Mouse (Mus musculus): Measurements from ENCODE around the gene Grik4. TPM values are rescaled to one million over a fixed set of nuclear protein-coding genes. Genes with fewer than 3 reads are reported as not detected.

Grik4 gene
- total and polyA plus RNA-seq, 2 experiments, result under 0.01 to 0.09 TPM

DNA sequence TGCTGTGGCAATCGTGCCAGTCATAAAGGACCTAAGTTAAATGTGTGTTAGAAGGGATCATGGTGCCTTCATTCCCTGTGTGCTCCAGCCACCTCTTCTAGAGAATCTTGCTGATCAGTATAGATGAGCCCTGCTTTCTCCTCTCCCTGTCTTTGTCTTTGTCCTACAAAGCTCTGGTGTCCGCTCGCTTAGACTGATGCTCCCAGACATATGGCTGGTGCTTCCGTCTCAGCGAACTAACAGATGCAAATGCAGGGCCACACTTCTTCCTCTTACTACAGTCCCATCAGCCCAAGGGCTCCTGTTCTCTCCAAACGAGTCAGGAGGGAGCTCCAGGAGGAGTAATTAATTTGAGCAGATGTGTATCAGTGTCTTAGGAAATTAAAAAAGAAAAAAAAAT, 71.4 kb downstream of the Grik4 start:
- H3K4me3 ChIP-seq (ENCODE audit: insufficient read depth, low read depth, low read length), result no peak overlapping the region

GRCm38 (mm10) chr9:42871681-42872080, 72.6 kb downstream of the Grik4 start:
- H3K79me2 ChIP-seq (ENCODE audit: control insufficient read depth, insufficient read depth, low read length), result no peaks in the 10 kb centered on the region

More for the DNA sequence above, 71.4 kb downstream of the Grik4 start:
- no peaks in the 10 kb centered on the region for H3K36me3 ChIP-seq (ENCODE audit: control insufficient read depth, insufficient read depth, low read length)
- DNase-seq (ENCODE audit: extremely low read depth, low read depth, low spot score), result no peak
- H3K79me2 ChIP-seq (ENCODE audit: control insufficient read depth, insufficient read depth, low read length), result no peaks in the 10 kb centered on the region
- H3K4me1 ChIP-seq (ENCODE audit: control insufficient read depth, insufficient read depth, low read length), result no peaks in the 10 kb centered on the region
- WGBS, result 90% methylated on average over 6 of the region's 6 CpGs
- H3K27me3 ChIP-seq (ENCODE audit: control insufficient read depth, insufficient read depth, low read length), result no peaks in the 10 kb centered on the region
- TF ChIP-seq POLR2A (IDR thresholded peaks at IDR 0.05; ENCODE audit: extremely low read depth, insufficient read depth, low read length), result no peak
- TF ChIP-seq CTCF (IDR thresholded peaks at IDR 0.05; ENCODE audit: low read depth, low read length), result no peak
- H3K27ac ChIP-seq (replicated peaks; ENCODE audit: insufficient read depth, low read depth, low read length), result no peak overlapping the region
- no peak overlapping the region for H3K9ac ChIP-seq (ENCODE audit: low read depth, low read length)

GRCm38 (mm10) chr9:42870257-42870656, 74.0 kb downstream of the Grik4 start:
- H3K4me1 ChIP-seq (ENCODE audit: control insufficient read depth, insufficient read depth, low read length), result no peaks in the 10 kb centered on the region
- no peak for DNase-seq (ENCODE audit: extremely low read depth, low read depth, low spot score)
- WGBS, result 58% methylated on average over 9 of the region's 9 CpGs
- TF ChIP-seq POLR2A (IDR thresholded peaks at IDR 0.05; ENCODE audit: extremely low read depth, insufficient read depth, low read length) (no peak), CTCF (IDR thresholded peaks at IDR 0.05; ENCODE audit: low read depth, low read length) (no peak)
- H3K36me3 ChIP-seq (ENCODE audit: control insufficient read depth, insufficient read depth, low read length), result no peaks in the 10 kb centered on the region
- no peak overlapping the region for H3K4me3 ChIP-seq (ENCODE audit: insufficient read depth, low read depth, low read length)
- H3K79me2 ChIP-seq (ENCODE audit: control insufficient read depth, insufficient read depth, low read length), result no peaks in the 10 kb centered on the region
- H3K27me3 ChIP-seq (ENCODE audit: control insufficient read depth, insufficient read depth, low read length), result no peaks in the 10 kb centered on the region
- H3K27ac ChIP-seq (replicated peaks; ENCODE audit: insufficient read depth, low read depth, low read length), result no peak overlapping the region
- H3K9ac ChIP-seq (ENCODE audit: low read depth, low read length), result no peak overlapping the region

More at GRCm38 (mm10) chr9:42871681-42872080, 72.6 kb downstream of the Grik4 start:
- no peaks in the 10 kb centered on the region for H3K27me3 ChIP-seq (ENCODE audit: control insufficient read depth, insufficient read depth, low read length)
- no peak for TF ChIP-seq POLR2A (IDR thresholded peaks at IDR 0.05; ENCODE audit: extremely low read depth, insufficient read depth, low read length)
- no peak for TF ChIP-seq CTCF (IDR thresholded peaks at IDR 0.05; ENCODE audit: low read depth, low read length)
- no peaks in the 10 kb centered on the region for H3K4me1 ChIP-seq (ENCODE audit: control insufficient read depth, insufficient read depth, low read length)
- H3K36me3 ChIP-seq (ENCODE audit: control insufficient read depth, insufficient read depth, low read length), result no peaks in the 10 kb centered on the region
- H3K27ac ChIP-seq (replicated peaks; ENCODE audit: insufficient read depth, low read depth, low read length), result no peak overlapping the region
- no peak for DNase-seq (ENCODE audit: extremely low read depth, low read depth, low spot score)
- 81% methylated on average over 4 of the region's 4 CpGs for WGBS
- H3K9ac ChIP-seq (ENCODE audit: low read depth, low read length), result no peak overlapping the region
- H3K4me3 ChIP-seq (ENCODE audit: insufficient read depth, low read depth, low read length), result no peak overlapping the region

DNA sequence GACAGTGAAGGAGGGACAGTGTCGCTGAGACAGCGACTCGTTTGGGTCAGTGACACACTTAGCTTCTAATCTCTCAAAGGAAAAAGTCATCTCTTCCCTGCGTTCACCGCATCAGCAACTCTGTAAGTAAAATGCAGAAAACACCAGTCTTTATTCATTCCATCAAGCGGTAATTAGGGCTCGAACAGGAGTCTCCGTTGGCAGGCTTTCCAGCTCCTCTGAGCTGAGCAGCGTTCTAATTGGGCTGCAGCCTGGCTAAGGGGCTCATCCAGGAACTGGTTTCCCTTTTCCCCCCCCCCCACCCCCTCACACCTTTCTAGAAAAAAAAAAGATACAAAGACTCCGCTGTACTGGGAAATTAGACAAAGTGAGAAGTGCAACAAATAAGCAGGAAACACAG, 75.8 kb downstream of the Grik4 start:
- no peaks in the 10 kb centered on the region for H3K36me3 ChIP-seq (ENCODE audit: control insufficient read depth, insufficient read depth, low read length)
- no peaks in the 10 kb centered on the region for H3K79me2 ChIP-seq (ENCODE audit: control insufficient read depth, insufficient read depth, low read length)
- no peak for DNase-seq (ENCODE audit: extremely low read depth, low read depth, low spot score)
- no peak overlapping the region for H3K9ac ChIP-seq (ENCODE audit: low read depth, low read length)
- 76% methylated on average over 10 of the region's 10 CpGs for WGBS
- H3K4me1 ChIP-seq (ENCODE audit: control insufficient read depth, insufficient read depth, low read length), result no peaks in the 10 kb centered on the region
- H3K27ac ChIP-seq (replicated peaks; ENCODE audit: insufficient read depth, low read depth, low read length), result no peak overlapping the region
- H3K4me3 ChIP-seq (ENCODE audit: insufficient read depth, low read depth, low read length), result no peak overlapping the region
- TF ChIP-seq CTCF (IDR thresholded peaks at IDR 0.05; ENCODE audit: low read depth, low read length) (no peak), POLR2A (IDR thresholded peaks at IDR 0.05; ENCODE audit: extremely low read depth, insufficient read depth, low read length) (no peak)
- no peaks in the 10 kb centered on the region for H3K27me3 ChIP-seq (ENCODE audit: control insufficient read depth, insufficient read depth, low read length)

- Histone ChIP-seq H3K27me3 (ENCODE audit: control insufficient read depth, insufficient read depth, low read length) (no peaks in the 10 kb centered on the region), H3K4me3 (ENCODE audit: insufficient read depth, low read depth, low read length) (no peak overlapping the region), H3K79me2 (ENCODE audit: control insufficient read depth, insufficient read depth, low read length) (no peaks in the 10 kb centered on the region), H3K36me3 (ENCODE audit: control insufficient read depth, insufficient read depth, low read length) (no peaks in the 10 kb centered on the region), H3K4me1 (ENCODE audit: control insufficient read depth, insufficient read depth, low read length) (no peaks in the 10 kb centered on the region), H3K9ac (ENCODE audit: low read depth, low read length) (no peak overlapping the region), H3K27ac (replicated peaks; ENCODE audit: insufficient read depth, low read depth, low read length) (no peak overlapping the region)
- no peak for DNase-seq (ENCODE audit: extremely low read depth, low read depth, low spot score)
- TF ChIP-seq POLR2A (IDR thresholded peaks at IDR 0.05; ENCODE audit: extremely low read depth, insufficient read depth, low read length) (no peak), CTCF (IDR thresholded peaks at IDR 0.05; ENCODE audit: low read depth, low read length) (no peak)
- WGBS, result 57% methylated on average over 4 of the region's 4 CpGs
Measured at GRCm38 (mm10) chr9:42866650-42867049, 77.6 kb downstream of the Grik4 start.

DNA sequence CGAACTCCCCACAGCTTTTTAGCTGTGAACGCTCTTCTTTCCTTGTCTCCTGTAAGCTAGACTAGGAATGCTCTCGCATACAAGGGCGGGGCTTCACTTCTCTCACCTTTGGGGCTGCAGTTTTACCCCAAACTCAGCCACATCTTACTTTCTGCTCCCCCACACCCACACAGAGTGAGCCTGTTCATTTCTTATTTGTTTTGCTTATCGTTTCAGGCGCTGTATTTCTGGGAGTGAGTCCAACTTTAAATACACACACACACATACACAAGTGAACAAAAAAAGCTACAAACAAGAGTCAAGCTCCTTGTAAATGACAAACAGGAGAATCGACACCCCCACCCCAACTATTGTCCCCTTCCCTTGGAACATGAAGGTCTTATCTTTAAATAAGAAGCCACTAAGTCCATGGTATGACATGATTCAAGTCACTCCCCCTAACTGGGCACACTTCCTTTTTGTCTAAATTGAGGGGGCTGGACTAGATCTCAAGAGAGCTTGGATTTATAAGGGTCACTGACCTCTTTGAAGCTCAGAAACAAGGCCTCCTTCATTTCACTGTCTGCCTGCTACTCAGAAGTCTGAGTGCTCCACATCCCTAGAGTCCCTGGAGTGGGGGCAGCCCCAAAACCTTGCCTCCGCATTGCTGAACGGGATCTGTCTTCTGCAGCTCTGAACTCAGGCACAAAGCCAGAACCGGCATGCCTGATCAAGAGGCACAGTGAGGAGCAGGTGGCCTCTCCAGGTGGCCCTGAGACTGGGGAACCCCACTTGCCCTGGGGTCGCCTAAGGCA, 79.1 kb downstream of the Grik4 start:
- H3K36me3 ChIP-seq (ENCODE audit: control insufficient read depth, insufficient read depth, low read length), result no peaks in the 10 kb centered on the region
- WGBS, result 53% methylated on average over 11 of the region's 11 CpGs
- DNase-seq (ENCODE audit: extremely low read depth, low read depth, low spot score), result peak; percentile 16

More for the DNA sequence above, 79.1 kb downstream of the Grik4 start:
- no peak overlapping the region for H3K4me3 ChIP-seq (ENCODE audit: insufficient read depth, low read depth, low read length)
- no peaks in the 10 kb centered on the region for H3K79me2 ChIP-seq (ENCODE audit: control insufficient read depth, insufficient read depth, low read length)
- H3K27ac ChIP-seq (replicated peaks; ENCODE audit: insufficient read depth, low read depth, low read length), result no peak overlapping the region
- no peaks in the 10 kb centered on the region for H3K4me1 ChIP-seq (ENCODE audit: control insufficient read depth, insufficient read depth, low read length)
- H3K9ac ChIP-seq (ENCODE audit: low read depth, low read length), result no peak overlapping the region
- H3K27me3 ChIP-seq (ENCODE audit: control insufficient read depth, insufficient read depth, low read length), result no peaks in the 10 kb centered on the region
- TF ChIP-seq CTCF (IDR thresholded peaks at IDR 0.05; ENCODE audit: low read depth, low read length), result no peak
- TF ChIP-seq POLR2A (IDR thresholded peaks at IDR 0.05; ENCODE audit: extremely low read depth, insufficient read depth, low read length), result no peak

Data from liver, adult 2 months (tissue).